Mouse (Mus musculus) c-Kit-positive CD71-positive TER-119-positive erythroid progenitor cells, embryonic 14.5 days (primary cell): ENCODE measurements around the gene Tsen2.
A peak's percentile ranks its signal among the peaks of the same experiment; 100 is the strongest.

Source experiments
- DNase-seq: peaks from one replicate; pipeline ENCODE4 v3.0.0-alpha.2; 2013; ENCODE audit warnings: low spot score

Gene Tsen2

DNA sequence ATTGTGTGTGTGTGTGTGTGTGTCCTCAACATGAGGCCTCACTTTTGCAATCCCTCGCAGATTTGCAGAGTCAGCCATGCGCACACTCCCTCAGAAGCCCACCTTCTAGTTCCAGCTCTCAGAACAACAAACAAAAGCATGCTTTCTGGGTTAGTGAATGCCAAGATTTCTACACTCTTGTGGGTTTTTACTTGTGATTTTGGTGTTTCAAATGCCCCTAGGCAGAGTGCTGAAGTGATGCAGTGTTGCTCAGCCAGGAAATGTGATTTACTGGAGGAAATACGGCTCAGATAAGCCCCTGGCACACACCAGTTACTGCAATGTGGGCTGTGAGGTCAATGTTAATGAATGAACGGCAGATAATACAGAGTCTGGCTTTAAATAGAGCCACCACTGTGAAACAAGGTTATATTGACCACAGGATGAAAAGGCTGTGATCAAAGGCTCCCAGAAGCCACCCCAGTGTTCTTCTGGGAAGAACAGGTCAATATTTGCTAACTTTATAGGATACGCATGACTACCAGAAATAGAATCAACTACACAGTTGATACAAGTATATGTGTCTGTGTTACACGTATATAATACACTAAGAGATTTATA, 2.7 kb upstream of the Tsen2 start:
- DNase-seq, result no peak

DNA sequence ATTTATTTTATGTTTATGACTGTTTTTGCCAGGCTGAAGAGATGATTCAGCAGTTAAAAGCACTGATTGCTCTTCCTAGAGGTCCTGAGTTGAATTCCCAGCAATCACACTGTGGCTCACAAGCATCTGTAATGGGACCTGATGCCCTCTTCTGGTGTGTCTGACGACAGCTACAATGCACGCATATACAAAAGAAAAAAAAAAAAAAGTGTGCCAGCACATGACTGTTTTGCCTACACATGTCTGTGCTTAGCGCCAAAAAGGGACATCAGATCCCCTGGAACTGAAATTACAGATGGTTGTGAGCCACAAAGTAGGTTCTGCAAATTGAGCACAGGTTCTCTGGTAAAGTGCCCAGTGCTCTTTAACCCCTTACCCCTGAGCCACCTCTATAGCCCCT, 2.1 kb upstream of the Tsen2 start:
- no peak for DNase-seq

DNA sequence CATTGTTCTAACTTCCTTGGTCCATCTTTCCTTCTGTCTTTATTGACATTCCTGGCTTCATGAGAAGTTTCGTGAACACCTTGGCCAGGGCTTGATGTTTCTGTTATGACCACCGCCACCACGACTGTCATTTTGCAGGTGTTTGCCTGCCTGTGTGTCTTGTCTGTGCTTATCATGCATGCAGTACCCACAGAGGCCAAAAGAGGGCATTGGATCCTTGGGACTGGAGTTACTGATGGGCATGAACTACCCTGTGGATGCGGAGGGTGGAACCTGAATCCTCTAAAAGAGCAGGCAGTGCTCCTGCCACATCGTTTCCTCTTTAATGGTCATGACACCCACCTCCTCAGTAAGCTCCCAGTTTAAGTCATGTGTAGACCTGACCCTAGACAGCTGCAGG, 1.8 kb downstream of the Tsen2 start:
- peak; percentile 70 for DNase-seq

DNA sequence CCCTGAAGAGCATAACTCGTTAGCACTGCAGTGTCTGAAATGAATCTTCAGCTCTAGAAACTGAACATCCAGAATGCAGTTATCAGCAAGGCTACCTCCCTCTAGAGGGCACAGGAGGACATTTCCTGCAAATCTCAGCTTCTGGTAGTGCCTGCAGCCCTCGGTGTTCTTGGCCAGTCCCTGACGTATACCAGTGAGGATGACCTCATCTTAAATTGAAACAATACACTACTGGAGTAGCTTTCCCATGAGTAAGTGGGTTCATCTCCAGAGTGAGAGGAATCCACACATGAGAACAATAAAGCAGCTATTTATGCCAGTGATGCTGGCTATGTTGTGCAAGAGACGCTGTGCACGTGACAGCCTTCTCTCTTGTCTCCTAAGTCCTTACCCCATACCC, 11.0 kb downstream of the Tsen2 start:
- no peak for DNase-seq

DNA sequence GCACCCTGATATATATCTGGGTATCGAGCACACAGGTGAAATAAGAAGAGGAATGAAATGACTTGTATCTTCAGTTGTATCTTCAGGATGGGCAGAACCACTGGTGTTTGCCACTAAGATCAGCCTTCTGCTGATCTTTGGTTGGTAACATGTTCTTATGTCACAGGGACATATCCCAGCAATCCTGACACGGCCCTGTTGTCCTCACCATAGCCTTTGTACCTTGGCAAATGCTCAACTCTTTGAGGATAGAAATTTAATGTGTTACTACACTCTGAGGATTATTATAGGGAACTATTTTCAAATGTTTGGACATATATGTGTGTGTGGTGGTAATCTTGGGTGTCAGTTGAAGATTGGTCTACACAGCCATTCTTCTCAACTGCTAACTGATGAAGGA, 13.7 kb downstream of the Tsen2 start:
- no peak for DNase-seq

DNA sequence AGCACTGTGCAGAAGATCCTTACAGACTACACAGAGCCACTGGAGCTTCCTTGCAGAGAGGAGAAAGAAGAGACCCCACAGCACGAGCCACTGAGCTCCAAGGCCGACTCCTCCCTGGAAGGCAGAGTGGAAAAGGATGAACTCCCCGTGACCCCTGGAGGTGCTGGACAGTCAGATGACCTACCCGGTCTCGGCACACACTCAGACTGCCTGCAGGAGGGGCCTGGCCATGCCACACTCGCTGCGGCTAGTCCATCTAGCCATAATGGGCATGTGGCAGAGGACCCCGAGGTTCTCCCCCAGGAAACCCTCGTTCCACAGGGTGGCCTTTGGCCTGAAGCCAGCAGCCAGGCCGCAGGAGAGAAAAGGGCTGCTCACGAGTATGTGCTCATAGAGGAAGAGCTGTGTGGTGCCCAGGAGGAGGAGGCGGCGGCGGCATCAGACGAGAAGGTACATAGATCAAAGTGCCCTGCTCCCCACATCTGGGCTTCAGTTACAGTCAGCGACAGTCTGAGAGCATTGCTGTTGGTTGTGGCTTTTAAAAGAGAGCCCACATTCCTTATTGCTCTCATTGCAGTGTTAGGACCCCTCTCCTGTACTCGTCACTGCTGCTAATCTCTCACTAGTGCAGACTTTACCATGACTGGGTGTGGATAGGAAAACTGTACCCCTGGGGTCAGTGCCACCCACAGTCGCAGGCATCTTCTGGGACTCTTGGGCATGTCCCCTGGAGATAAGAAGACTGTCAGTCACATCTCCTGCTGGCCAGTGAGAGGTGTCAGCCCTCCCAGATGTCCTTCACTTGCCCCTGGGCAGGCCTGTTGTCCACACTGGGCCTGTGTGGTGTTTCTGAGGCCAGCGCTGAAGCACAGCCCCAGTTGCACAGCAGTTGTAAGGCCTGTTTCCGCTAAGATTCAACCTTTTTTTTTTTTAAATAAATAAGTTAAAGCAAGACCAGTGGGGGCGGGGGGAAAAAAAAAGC, 15.5 kb downstream of the Tsen2 start:
- no peak for DNase-seq

DNA sequence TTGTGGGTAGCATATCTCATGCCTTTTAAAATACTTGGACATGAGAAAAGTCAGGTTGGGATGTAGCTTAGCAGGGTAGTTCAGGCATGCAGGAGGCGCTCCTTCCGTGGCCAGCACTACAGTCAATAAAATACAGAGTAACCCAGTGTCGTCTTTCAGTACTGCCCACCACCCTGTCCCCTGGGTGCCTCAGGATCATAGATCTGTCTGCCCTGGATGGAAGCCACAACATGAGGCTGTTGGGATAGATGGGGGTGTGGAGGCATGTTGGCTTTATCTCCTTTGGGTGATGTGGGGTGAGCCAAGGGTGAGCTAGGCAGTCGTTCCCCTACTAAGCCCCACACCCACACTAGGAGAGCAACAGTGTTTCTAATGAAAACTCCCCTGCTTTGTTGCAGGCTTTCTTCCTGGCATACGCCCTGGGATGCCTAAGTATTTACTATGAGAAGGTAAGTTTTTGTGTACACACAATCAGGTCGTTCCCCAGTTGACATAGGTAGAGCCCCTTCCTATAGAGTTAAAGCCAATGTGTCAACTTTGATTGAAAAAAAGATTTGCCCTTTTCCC, 21.1 kb downstream of the Tsen2 start:
- DNase-seq, result no peak

DNA sequence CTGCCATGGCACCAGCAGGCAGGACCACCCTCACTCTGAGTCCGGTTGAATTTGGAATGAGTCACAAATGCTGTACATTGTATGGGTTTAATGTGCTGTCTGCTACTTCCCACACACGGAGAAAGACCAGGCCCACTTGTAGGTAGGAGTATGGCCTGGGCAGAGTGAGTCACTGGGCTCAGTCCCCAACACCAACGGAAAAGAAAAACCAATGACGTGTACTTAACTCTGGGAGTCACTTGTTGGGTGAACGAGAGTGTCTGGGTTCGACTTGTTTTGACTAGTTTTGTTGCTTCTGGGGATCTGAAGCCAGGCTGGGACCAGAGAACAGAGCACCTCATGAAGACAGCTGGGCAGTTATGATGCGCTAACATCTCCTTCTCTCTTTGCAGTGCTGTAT, 29.7 kb downstream of the Tsen2 start:
- DNase-seq, result no peak

DNA sequence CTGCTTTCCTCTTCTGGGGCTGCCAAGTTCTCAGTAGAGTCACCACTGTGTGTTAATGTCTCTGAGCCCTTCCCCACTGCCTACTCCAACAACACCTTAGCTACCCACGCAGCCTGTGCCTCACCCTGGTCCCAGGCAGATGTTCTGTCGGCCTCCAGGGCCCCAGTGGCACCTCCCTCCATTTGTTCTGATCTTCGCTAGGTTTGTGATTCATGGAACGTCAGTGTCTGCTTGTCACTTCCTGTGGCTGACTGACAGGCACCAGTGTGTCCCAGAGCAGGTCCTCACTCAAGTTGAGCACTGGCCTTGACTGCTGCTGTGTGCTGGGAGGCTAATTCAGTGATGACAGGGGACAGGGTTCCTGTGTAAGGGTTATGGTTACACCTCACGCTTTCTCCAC, 32.9 kb downstream of the Tsen2 start:
- no peak for DNase-seq

DNA sequence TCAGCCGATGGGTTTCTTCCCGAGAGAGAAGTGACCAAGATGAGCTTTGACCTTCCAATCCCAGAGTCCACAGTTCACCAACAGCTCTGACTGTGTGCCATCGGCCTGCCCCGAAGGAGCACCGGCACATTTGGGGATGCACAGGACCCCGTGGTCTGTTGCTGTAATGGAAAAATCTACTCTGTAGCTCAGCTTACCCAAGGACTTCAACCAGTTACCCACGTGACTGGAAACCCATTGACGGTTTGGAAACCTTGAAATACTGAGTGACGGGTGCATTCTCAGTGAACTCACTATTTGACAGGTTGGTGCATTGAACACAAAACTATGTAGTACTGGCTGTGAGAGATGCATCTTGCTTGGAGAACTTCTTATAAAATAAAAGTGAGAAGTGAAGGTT, 33.5 kb downstream of the Tsen2 start:
- DNase-seq, result no peak

DNA sequence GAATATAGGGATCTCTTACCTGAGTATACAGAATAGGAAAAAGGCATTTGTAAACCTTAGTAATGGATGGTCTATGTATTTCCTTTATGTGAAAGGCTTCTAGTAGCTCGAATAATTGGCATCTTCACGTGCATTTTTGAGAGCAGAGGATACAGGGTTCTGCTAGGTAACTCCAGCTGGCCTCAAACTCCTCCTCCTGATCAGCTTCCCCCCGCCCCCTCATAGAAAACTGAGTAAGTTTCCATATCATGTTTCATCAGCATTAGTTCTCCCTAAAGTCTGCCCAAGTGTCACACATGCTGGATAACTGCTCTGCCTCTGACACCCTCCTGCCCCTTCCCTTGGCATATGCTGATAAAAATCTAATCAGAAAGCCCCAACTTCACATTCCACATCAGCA, 36.3 kb downstream of the Tsen2 start:
- DNase-seq, result no peak

DNA sequence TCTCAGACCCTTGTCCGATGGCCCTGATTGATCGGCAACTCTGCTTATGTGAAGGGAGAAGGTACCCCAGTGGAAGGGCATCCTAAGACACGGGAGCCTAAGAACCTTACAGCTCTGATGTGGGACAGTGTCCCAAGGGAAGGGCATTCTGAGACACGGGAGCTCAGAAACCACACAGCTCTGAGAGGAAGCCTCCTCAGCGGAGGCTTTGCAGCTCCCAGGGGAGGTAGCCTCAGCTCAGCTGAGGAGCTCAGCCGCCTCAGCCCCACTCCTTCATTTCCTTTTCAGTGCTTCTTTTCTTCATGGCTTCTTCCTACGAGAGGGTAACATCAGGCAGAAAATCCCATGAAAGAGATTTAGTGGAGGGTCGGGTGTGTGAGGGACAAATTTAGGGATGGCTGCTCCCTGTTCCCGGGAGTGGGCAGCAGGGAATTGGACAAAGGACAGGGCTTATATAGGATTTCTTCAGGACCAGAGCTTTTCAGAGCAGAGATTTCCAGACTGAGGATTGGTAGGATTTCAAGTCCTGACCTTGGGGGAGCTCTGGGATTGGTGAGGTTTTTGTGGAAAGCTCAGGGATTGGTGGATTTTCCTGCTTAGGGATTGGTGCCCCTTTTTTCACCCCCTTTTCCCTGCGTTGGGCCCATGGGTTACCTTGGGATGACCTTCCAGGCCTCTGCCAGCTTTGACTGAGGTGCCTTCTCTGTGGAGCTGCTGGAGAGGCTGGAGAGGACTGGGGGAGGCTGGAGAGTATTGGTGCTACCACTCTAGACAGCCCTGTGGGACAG, 38.1 kb downstream of the Tsen2 start:
- DNase-seq, result no peak

DNA sequence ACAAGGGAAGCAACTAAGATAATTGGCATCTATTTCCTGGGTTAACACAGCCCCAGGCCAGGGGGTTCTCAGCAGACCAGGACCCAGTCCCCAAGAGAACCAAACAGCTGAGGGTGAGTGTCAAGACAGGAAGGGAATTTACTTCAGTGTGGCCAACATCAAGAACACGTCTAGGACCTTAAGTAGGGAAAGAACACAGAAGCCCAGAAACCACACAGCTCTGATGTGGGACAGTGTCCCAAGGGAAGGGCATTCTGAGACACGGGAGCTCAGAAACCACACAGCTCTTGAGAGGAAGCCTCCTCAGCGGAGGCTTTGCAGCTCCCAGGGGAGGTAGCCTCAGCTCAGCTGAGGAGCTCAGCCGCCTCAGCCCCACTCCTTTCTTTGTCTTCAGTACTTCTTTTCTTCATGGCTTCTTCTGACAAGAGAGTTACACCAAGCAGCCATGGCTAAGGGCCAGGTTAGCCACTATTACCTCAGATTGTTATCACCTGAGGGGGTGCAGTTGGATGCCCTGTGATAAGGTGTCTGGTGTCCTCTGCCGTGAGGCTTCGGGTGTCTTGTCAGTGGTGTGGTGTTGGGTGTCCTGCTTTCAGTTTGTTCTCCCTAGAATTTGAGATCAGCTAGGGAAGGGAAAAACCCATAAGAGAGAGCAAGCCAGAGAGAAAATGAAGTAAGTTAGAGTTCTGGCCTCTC, 39.1 kb downstream of the Tsen2 start:
- no peak for DNase-seq

DNA sequence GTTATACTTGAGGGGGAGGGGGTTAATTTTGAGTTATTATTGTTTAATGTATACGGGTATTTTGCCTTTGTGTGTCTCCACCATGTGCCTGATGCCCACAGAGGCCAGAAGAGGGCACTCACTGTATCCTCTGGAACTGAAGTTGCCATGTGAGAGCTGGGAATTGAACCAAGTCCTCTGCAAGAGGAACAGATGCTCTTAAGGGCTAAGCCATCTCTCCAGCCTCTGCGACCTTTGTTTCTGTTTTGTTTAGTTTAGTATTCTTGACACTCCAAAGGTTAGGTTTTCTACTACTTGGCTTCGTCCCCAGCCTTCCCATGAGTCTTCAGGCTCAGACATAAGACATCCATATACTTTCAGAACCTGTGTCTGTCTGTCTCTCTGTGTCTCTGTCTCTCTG, 39.7 kb downstream of the Tsen2 start:
- DNase-seq, result no peak

DNA sequence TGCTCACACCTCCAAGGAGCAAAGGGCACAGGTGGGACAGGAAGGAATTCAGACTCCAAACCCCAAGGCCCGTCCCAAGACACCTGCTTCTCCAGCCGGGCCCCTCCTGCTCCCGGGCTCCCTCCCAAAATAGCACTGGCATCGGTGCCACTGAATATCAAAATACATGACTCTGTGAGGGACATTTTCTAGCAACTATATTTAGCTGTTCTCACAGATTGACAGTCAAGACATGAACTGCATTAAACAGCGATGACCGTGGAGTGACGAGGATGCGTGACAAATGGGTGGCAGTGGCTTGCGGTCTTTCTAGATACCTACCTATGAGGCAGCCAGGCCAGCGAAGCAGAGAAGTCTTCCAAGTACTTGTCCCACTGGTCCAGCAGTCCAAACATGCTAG, 41.9 kb downstream of the Tsen2 start:
- DNase-seq, result no peak

DNA sequence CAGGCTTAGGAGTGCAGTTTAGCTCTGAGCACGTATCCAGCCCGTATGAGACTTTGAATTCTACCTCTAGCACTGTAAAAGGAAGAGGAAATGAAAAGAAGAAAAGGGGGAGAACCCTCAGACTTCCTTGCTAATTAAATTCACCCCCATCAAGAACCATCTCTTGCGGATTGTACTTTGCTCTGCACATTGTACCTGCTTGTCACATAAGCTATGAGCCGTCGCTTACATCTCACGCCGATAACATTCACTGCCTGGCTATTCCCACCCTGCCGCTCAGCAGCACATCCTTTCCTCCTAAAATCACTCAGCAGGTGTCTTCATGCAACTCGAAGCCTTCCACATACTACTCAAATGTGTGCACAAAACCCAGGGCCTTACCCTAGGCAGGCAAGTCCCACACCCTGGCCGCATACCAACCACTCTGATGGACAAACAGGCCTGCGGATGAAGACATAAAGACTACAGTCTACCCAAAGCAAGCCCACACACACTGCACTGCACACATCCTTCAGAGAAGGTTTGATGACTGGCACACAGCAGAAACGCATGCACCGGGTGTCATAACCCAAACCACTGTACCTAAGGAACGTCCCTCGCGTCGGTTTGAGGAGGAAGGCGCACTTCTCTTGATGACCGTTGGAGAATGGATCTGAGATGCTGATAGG, 47.4 kb downstream of the Tsen2 start:
- DNase-seq, result no peak

DNA sequence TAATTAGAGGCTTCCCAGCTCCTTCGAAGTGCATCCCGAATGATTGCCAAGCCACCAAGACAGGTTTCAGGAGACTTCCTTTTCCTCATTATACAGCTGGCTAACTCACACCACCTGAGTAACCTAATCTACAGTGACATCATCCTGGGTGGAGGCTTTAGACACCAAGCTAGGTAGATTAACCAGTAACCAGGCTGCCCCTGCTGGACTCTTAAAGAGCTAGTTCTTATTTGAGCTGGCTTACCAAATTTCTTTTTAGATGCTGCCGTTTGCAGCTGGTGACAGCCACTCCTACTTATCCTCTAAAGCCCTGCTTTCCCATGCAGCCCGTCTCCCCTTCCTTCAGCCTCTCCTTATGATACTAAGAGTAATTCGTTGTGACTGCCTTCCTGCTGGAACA, 48.0 kb downstream of the Tsen2 start, which contains the start of gene Mkrn2os:
Mkrn2os (minus strand) TSS at position 119 of the 400 bp plus-strand sequence.
- DNase-seq, result no peak

DNA sequence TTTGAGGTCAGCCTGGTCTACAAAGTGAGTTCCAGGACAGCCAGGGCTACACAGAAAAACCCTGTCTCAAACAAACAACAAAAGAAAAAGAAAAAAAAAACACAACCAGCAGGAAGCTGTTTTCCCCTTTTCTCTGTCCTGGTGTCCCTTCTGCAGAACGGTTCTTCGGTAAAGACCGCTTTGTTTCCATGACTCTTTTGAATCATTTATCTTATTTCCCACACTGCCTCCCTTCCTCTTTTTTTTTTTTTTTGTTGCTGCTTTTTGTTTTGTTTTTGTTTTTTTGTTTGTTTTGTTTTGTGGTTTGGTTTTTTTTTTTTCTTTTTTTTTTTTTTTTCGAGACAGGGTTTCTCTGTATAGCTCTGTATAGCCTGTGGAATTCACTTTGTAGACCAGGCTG, 48.8 kb downstream of the Tsen2 start:
- no peak for DNase-seq

DNA sequence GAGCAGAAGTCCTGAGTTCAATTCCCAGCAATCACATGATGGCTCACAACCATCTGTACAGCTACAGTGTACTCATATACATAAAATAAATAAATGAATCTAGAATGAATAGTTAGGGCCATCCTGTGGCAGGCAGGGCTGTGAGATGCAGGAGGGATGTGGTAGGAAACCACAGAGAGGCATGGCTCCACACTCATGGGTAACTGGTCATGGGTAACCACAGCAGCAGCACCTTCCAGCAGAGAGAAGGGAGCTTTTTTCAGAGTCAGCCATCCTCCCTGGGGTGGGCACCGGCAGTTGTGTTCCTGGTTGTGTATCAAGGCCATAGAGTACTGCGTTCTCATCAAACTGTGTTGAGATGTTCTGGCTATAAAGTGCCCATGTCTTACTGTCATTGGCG, 50.0 kb downstream of the Tsen2 start:
- no peak for DNase-seq

DNA sequence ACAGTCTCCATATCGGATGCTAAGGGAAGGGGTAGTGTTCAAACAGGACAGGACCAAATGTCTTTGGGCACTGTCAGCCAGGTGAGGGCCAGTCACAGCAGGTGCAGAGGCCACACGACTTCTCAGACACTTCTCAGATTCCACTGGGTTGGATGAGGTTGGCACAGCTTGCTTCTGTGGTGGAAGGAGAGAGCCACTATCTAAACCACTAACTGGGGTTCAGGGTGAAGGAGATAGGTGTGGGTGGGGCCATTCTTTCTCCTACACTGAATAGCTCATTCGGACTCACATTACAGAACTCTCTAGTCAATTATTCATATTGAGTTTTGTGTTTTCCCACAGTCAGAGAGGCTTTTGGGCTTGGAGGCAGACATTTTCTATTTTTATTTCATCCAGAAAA, 51.2 kb downstream of the Tsen2 start:
- no peak for DNase-seq

DNA sequence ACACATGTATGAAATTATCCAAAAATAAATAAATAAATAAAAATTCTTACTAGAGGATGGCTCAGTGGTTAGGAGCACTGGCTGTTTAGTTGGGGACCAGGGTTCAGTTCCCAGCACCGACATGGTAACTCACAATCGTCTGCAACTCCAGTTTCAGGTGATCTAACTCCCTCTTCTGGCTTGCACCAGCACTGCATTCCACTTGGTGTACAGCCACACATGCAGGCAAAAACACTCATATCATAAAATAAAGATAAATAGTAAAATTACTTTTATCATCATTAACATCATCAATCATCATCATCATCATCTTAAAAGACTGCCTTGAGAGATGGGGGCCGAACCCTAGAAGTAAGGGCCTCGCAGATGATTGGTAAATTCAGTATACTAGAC, 56.9 kb downstream of the Tsen2 start:
- DNase-seq, result no peak
